In the genomic region with DNA sequence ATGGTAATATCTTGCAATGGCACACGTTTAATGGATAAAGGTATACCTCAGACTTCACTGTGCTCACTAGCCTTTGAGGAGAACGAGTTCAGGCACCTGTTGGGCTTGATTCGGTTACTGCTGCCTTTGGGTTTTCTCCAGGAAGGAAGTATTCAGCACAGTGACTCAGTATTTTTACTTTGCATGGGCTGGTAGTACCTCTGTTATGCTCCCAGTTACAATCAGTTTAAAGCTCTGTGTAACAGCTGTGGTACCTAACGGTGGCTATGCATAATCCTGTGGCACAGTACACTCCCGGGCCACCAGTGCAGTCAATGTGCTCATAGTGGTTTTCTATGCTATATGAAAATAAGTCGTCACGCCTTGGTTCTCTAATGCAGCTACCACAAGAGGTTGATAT, we compare ENCODE assay signal across 30 mouse cellular contexts. TPM values are rescaled to one million over a fixed set of nuclear protein-coding genes. Genes with fewer than 3 reads are reported as not detected.
"Had no signal": no experiment of that assay in that cellular context is flagged by ENCODE, and none has a peak within 500 bp of the region (broad histone marks: within the 10 kb centered on the region; RNA-seq: fewer than 3 reads in every experiment).

No protein-coding gene starts in this region.

- H3K9me3 ChIP-seq: heart, embryonic 13.5 days; heart, embryonic 15.5 days; hindbrain, embryonic 10.5 days; hindbrain, embryonic 12.5 days; intestine, embryonic 15.5 days; limb, embryonic 10.5 days; limb, embryonic 12.5 days; liver, embryonic 13.5 days; liver, embryonic 15.5 days had no signal

- H3K4me1 ChIP-seq: heart, embryonic 13.5 days; heart, embryonic 15.5 days; hindbrain, embryonic 10.5 days; hindbrain, embryonic 12.5 days; intestine, embryonic 15.5 days; liver, embryonic 13.5 days; liver, embryonic 15.5 days had no signal

- H3K27ac ChIP-seq: gastrocnemius, adult 2 months; heart, adult 2 months; heart, embryonic 13.5 days; heart, embryonic 15.5 days; hindbrain, embryonic 10.5 days; hindbrain, embryonic 12.5 days; hindbrain, embryonic 14.5 days; intestine, embryonic 15.5 days; left cerebral cortex, adult 2 months; limb, embryonic 10.5 days; limb, embryonic 12.5 days; liver, embryonic 13.5 days; liver, embryonic 15.5 days had no signal

- H3K27me3 ChIP-seq: heart, embryonic 13.5 days; heart, embryonic 15.5 days; hindbrain, embryonic 12.5 days; intestine, embryonic 15.5 days; limb, embryonic 12.5 days; liver, embryonic 13.5 days; liver, embryonic 15.5 days had no signal

- H3K4me2 ChIP-seq: heart, embryonic 11.5 days; heart, embryonic 13.5 days; heart, embryonic 15.5 days; hindbrain, embryonic 12.5 days; hindbrain, embryonic 14.5 days; intestine, embryonic 15.5 days; limb, embryonic 12.5 days; liver, embryonic 11.5 days; liver, embryonic 13.5 days; liver, embryonic 15.5 days had no signal

- H3K4me3 ChIP-seq: gastrocnemius, adult 2 months; heart, adult 2 months; heart, embryonic 13.5 days; heart, embryonic 15.5 days; hindbrain, embryonic 10.5 days; hindbrain, embryonic 12.5 days; intestine, embryonic 15.5 days; left cerebral cortex, adult 2 months; limb, embryonic 10.5 days; limb, embryonic 12.5 days; liver, embryonic 13.5 days; liver, embryonic 15.5 days had no signal

- H3K9ac ChIP-seq: heart, embryonic 13.5 days; heart, embryonic 15.5 days; hindbrain, embryonic 12.5 days; hindbrain, embryonic 14.5 days; intestine, embryonic 15.5 days; limb, embryonic 12.5 days; liver, embryonic 13.5 days; liver, embryonic 15.5 days had no signal

- DNase-seq: gastrocnemius, adult 2 months; gastrocnemius, postnatal 10 days; gastrocnemius, postnatal 25 days; heart, adult 11 months; heart, adult 2 months; heart, postnatal 14 days; heart, postnatal 36 days; kidney, adult 18-20 months; kidney, adult 8-10 months; kidney, postnatal 10 days; kidney, postnatal 25 days; layer of hippocampus, adult 9-11 months; liver; liver, embryonic 13.5 days had no signal

- ATAC-seq: hindbrain, embryonic 16.5 days; inflammation-experienced regulatory T-cells, adult 6 months; intestine, embryonic 15.5 days; intestine, postnatal 0 days had no signal

RNA-seq across cellular contexts. Expression of a gene that starts 55.5 kb away (rescaled TPM):
- total RNA-seq: gastrocnemius, adult 2 months; heart, adult 2 months; heart, postnatal 36 days had no signal
- polyA plus RNA-seq: heart, adult 2 months; inflammation-experienced regulatory T-cells, adult 6 months; intestine, postnatal 0 days; large intestine, adult 2 months had no signal
